Mouse (Mus musculus) stomach, postnatal 0 days (tissue): ENCODE results near the gene Haao. TPM values are rescaled to one million over a fixed set of nuclear protein-coding genes. Genes with fewer than 3 reads are reported as not detected.
A peak's percentile ranks its signal among the peaks of the same experiment; 100 is the strongest.

Experiments
- ATAC-seq: fragments of 200-750 bp; cut with Nextera tagmentation; 2 replicates; pipeline ENCODE4 v1.8.0; 2017; ENCODE audit not compliant: low FRiP score, low TSS enrichment
- DNase-seq: peaks from one replicate; pipeline ENCODE4 v3.0.0-alpha.2; 2016; ENCODE audit warnings: low spot score
- H3K27ac ChIP-seq: fragments of 300-500 bp; sonication (generic); replicated peaks from 2 replicates; pipeline ENCODE4 v1.5.1; 2014; ENCODE audit warnings: mild to moderate bottlenecking, control low read depth
- H3K27me3 ChIP-seq: fragments of 300-500 bp; sonication (generic); 2 replicates; pipeline ENCODE4 v1.6.1; 2014; ENCODE audit warnings: low read length; ENCODE audit not compliant: control insufficient read depth, insufficient read depth
- H3K36me3 ChIP-seq: fragments of 300-500 bp; sonication (generic); 2 replicates; pipeline ENCODE4 v1.6.1; 2014; ENCODE audit warnings: low read length, mixed read lengths; ENCODE audit not compliant: control insufficient read depth, insufficient read depth
- H3K4me1 ChIP-seq: fragments of 300-500 bp; sonication (generic); replicated peaks from 2 replicates; pipeline ENCODE4 v1.6.1; 2014; ENCODE audit warnings: antibody characterized with exemption; ENCODE audit not compliant: control insufficient read depth, insufficient read depth
- H3K4me2 ChIP-seq: fragments of 300-500 bp; sonication (generic); replicated peaks from 2 replicates; pipeline ENCODE4 v1.6.1; 2014; ENCODE audit warnings: low read depth, mild to moderate bottlenecking, control low read depth, moderate library complexity
- H3K4me3 ChIP-seq: fragments of 300-500 bp; sonication (generic); 2 replicates; pipeline ENCODE4 v1.5.1; 2014; ENCODE audit warnings: low read depth, low read length, control low read depth
- H3K9ac ChIP-seq: fragments of 300-500 bp; sonication (generic); 2 replicates; pipeline ENCODE4 v1.6.1; 2014; ENCODE audit warnings: mild to moderate bottlenecking, low read length, control low read depth, mixed read lengths
- H3K9me3 ChIP-seq: fragments of 300-500 bp; sonication (generic); 2 replicates; pipeline ENCODE4 v1.6.1; 2016; ENCODE audit warnings: low read length; ENCODE audit not compliant: control insufficient read depth
- CTCF ChIP-seq: IDR thresholded peaks from 2 replicates; pipeline ENCODE4 v1.5.1; 2016; ENCODE audit warnings: antibody characterized with exemption, low read depth, mild to moderate bottlenecking, moderate library complexity
- EP300 ChIP-seq: optimal IDR thresholded peaks from 2 replicates; pipeline ENCODE3; 2016; ENCODE audit warnings: antibody characterized with exemption
- WGBS: fragments of 180-500 bp; shearing (Covaris S2); extraction: QIAGEN DNeasy Blood & Tissue Kit; methylation state at CpG from one replicate; pipeline ENCODE4 v1.1.7; 2014; 5-methylcytosine and 5-hydroxymethylcytosine counted together
- polyA plus RNA-seq: library from polyadenylated mRNA; unstranded; fragments of >200 nt; fragmentation: Nextera tagmentation; extraction: Ambion mirVana; gene quantifications from 2 replicates; pipeline ENCODE4 v1.2.1, GENCODE M21; 2015

Haao gene
- polyA plus RNA-seq, 1 experiment from 2014 or later = 0.13 TPM

DNA sequence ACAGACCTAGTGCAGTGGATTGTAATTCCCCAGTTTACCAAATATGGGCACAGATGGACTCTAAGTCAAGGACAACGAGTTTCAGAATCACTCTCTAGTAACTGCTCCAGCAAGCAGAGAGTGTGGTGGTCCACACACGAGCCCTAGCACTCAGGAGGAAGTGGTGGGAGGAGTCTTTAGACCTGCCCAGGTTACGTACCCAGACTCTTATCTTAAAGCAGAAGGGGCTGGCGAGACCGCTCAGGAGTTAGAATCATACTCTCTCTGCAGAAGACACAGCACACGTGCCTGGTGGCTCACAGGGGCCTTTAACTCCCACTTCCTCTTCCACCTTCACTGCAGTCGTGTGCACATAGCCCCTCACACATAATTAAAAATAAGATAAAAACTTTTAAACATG, 40.4 kb downstream of the Haao start:
- no peak for ATAC-seq
- Histone ChIP-seq H3K4me2 (no peak overlapping the region), H3K4me1 (no peaks in the 10 kb centered on the region), H3K9ac (no peak overlapping the region), H3K27me3 (no peaks in the 10 kb centered on the region), H3K9me3 (no peaks in the 10 kb centered on the region), H3K4me3 (no peak overlapping the region), H3K27ac (no peak overlapping the region), H3K36me3 (peaks cover 13% of the 10 kb centered on the region; the same call in 1 of the 2 replicates)
- WGBS = 59% methylated on average over 7 of the region's 7 CpGs
- TF ChIP-seq EP300 (no peak), CTCF (no peak)
- no peak for DNase-seq

DNA sequence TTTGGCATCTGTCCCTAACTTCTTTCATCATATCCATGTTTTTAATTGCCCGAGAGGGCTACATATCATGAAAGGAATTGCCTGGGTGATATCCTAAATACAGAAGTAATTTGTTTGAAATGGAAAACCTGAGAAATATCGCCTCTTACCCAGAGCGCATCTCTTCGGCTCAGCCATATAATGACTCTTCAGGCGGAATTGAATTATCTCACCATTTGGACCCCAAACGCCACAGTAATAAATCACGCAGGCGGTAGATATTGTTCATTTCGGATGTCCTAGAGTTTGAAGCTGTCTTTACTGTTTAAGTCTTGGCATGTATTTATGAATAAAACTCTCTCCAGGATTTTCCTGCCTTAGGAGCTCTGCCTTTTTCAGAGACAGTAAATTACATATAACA, 42.7 kb downstream of the Haao start:
- peaks cover 8% of the 10 kb centered on the region; the same call in 1 of the 2 replicates for H3K36me3 ChIP-seq
- H3K9me3 ChIP-seq = no peaks in the 10 kb centered on the region
- no peak overlapping the region for H3K4me3 ChIP-seq
- no peak for ATAC-seq
- TF ChIP-seq CTCF (no peak), EP300 (no peak)
- no peak for DNase-seq
- WGBS = 75% methylated on average over 9 of the region's 9 CpGs
- no peak overlapping the region for H3K4me2 ChIP-seq
- no peak overlapping the region for H3K27ac ChIP-seq
- no peak overlapping the region for H3K9ac ChIP-seq
- no peaks in the 10 kb centered on the region for H3K27me3 ChIP-seq
- H3K4me1 ChIP-seq = no peaks in the 10 kb centered on the region

DNA sequence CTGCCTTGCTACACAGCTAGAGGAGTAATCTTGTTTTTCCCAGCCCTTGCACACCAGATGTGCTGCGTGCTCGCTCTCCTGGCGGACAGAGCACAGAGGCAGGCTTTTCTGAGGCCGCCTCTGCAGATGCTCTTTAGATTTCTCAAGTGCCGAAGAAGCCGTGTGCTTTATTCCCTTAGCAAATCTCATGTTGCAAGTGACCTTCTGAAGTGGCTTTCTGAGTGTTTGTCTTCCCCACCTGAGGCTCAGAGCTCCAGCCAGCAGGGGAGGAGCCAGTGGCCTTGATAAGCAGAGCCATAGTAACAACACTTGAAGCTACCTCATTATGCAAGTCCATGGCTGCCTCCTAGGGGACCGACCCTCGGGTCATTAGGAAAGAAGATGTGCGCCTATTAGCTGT, 43.8 kb downstream of the Haao start:
- Histone ChIP-seq H3K9me3 (no peaks in the 10 kb centered on the region), H3K36me3 (peaks cover 8% of the 10 kb centered on the region; the same call in 1 of the 2 replicates), H3K27me3 (no peaks in the 10 kb centered on the region), H3K4me3 (no peak overlapping the region), H3K4me2 (no peak overlapping the region), H3K27ac (no peak overlapping the region), H3K4me1 (no peaks in the 10 kb centered on the region), H3K9ac (no peak overlapping the region)
- DNase-seq (peak; percentile 57), ATAC-seq (no peak)
- 72% methylated on average over 9 of the region's 9 CpGs for WGBS
- TF ChIP-seq CTCF = no peak

DNA sequence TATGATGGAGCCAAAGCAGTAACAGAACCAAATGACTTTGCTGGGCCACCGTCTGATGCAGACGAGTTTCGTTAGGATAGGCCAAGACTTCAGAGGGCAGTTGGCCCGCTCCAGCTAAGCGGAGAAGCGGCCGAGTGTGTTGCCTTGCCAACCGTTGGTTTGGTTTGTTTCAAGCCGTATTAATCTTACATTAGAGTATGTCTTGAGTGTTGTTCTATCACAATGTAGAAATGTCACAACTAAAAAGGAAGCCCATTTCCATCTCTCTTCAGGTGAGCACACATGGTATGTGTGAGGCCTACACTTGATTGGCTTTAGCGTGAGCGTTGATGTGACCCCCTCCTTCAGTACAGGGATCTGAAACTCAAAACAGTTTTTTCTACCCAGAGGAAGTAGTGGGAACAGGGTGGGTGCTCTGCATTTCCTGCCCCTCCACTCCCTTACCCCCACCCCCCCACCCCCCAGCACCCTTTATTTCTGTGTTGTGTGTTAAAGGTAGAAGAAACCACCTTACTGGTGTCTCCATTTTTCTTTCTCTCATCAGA, 48.2 kb downstream of the Haao start:
- 90% methylated on average over 11 of the region's 11 CpGs for WGBS

DNA sequence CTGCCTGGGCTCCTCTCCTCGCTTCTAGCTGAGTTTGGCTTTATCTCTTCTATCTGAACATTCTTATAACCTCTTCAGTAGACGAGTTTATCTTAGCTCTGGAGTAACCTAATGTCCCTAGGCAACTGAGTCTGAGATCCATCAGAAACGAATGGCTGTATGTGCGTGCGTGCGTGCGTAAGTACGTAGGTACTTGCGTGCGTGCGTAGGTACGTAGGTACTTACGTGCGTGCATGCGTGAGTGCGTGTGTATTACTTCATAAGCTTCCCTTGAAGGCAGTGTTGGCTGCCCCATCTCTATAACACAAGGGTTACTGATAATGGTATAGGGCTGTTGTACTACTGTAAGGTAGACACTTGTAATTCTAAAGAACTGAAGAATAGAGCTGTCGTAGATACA, 52.6 kb downstream of the Haao start:
- H3K4me2 ChIP-seq = no peak overlapping the region
- TF ChIP-seq EP300 (no peak), CTCF (no peak)
- no peaks in the 10 kb centered on the region for H3K27me3 ChIP-seq
- WGBS = 97% methylated on average over 17 of the region's 17 CpGs
- no peaks in the 10 kb centered on the region for H3K9me3 ChIP-seq
- no peak overlapping the region for H3K4me3 ChIP-seq
- no peak for ATAC-seq
- H3K4me1 ChIP-seq = no peaks in the 10 kb centered on the region
- no peak for DNase-seq
- H3K9ac ChIP-seq = no peak overlapping the region
- H3K36me3 ChIP-seq = peaks cover 8% of the 10 kb centered on the region; the same call in 1 of the 2 replicates
- H3K27ac ChIP-seq = no peak overlapping the region

More for the DNA sequence above, 48.2 kb downstream of the Haao start:
- H3K4me3 ChIP-seq = no peak overlapping the region
- no peak overlapping the region for H3K9ac ChIP-seq
- no peak for DNase-seq
- H3K27me3 ChIP-seq = no peaks in the 10 kb centered on the region
- no peak overlapping the region for H3K27ac ChIP-seq
- no peak overlapping the region for H3K4me2 ChIP-seq
- H3K9me3 ChIP-seq = no peaks in the 10 kb centered on the region
- peaks cover 6% of the 10 kb centered on the region; the same call in 1 of the 2 replicates for H3K36me3 ChIP-seq
- H3K4me1 ChIP-seq = no peaks in the 10 kb centered on the region
- ATAC-seq = no peak
- TF ChIP-seq EP300 (no peak), CTCF (no peak)

DNA sequence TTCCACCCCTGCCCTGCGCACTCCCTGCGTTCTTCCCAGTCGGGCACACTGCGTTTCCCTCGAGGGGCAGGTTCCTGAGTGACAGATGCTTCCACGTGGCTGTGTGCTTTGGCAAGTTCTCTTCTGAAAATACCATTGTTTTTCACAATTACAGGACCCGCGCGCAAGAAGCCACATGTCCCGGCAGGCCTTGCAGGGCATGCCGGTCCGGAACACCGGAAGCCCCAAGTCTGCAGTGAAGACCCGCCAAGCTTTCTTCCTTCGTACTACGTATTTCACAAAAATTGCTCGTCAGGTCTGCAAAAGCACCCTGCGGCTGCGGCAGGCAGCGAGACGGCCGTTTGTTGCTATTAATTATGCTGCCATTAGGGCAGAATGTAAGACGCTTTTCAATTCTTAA, 55.4 kb downstream of the Haao start:
- WGBS = 80% methylated on average over 23 of the region's 23 CpGs
- Histone ChIP-seq H3K4me3 (no peak overlapping the region), H3K9me3 (no peaks in the 10 kb centered on the region), H3K36me3 (peaks cover 8% of the 10 kb centered on the region; the same call in 1 of the 2 replicates), H3K27me3 (no peaks in the 10 kb centered on the region), H3K9ac (no peak overlapping the region), H3K4me2 (no peak overlapping the region), H3K4me1 (no peaks in the 10 kb centered on the region), H3K27ac (no peak overlapping the region)
- TF ChIP-seq CTCF (no peak), EP300 (no peak)
- ATAC-seq = no peak
- DNase-seq = no peak
